Mouse (Mus musculus): ENCODE measurements around the gene Sumf2. TPM values are rescaled to one million over a fixed set of nuclear protein-coding genes. Genes with fewer than 3 reads are reported as not detected.
"Not testable (repeated sequence)": the region's sequence is repeated elsewhere in the genome, so short reads cannot be mapped to it uniquely, and the experiment has no call there.

Gene Sumf2
- polyA plus RNA-seq, 1 experiment from 2014 or later: 54.0 TPM

DNA sequence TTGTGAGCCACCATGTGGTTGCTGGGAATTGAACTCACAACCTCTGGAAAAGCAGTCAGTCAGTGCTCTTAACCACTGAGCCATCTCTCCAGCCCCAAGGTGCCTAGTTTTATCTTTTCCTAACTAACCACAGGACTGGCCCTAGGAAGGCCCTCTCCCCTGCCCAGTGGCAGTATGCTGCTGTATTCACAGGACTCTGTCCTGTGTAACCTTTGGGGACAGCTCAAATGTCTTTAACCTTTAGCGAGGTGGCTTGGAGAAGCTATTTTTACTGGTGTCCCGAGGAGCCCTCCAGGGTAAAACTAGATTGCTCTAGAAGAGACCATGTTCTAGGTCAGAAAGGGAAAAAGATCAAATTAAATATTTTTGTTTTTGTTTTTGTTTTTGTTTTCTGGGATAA, 24.5 kb downstream of the Sumf2 start:
- Histone ChIP-seq H3K27me3 (ENCODE audit: insufficient read depth, low read length) (no peaks in the 10 kb centered on the region), H3K4me1 (ENCODE audit: insufficient read depth, low read length) (no peaks in the 10 kb centered on the region), H3K4me3 (ENCODE audit: low read length) (no peak overlapping the region), H3K9ac (replicated peaks; ENCODE audit: low read length) (no peak overlapping the region), H3K36me3 (ENCODE audit: insufficient read depth, low read length) (no peaks in the 10 kb centered on the region), H3K9me3 (ENCODE audit: low read length) (no peaks in the 10 kb centered on the region), H3K27ac (ENCODE audit: low read length) (no peak overlapping the region), H3K4me2 (replicated peaks; ENCODE audit: low read depth, low read length) (no peak overlapping the region)
- WGBS: 74% methylated on average over 2 of the region's 2 CpGs
- ATAC-seq (ENCODE audit: low FRiP score, low TSS enrichment): no peak

DNA sequence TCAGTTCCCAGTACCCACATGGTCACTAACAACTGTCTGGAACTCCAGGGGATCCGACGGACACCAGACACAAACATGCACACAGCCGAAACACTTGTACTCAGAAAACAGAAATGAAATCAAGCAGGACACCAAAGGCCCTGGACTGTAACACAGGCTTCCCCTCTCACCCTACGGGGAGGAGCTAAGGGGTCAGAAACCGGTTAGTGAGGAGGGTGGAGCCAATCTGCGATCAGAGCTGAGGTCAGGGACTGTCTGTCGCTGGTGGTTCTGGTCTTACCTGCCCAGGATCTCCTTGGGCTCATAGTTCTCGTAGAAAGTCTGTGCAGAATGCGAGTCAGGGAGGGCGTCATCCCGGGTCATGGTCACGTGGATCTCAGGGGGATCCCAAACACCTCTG, 27.2 kb downstream of the Sumf2 start:
- H3K9me3 ChIP-seq (ENCODE audit: low read length): no peaks in the 10 kb centered on the region
- H3K9ac ChIP-seq (replicated peaks; ENCODE audit: low read length): no peak overlapping the region
- H3K4me2 ChIP-seq (replicated peaks; ENCODE audit: low read depth, low read length): no peak overlapping the region
- no peak overlapping the region for H3K4me3 ChIP-seq (ENCODE audit: low read length)
- WGBS: 81% methylated on average over 12 of the region's 12 CpGs
- no peak for ATAC-seq (ENCODE audit: low FRiP score, low TSS enrichment)
- no peak overlapping the region for H3K27ac ChIP-seq (ENCODE audit: low read length)
- H3K4me1 ChIP-seq (ENCODE audit: insufficient read depth, low read length): no peaks in the 10 kb centered on the region
- H3K27me3 ChIP-seq (ENCODE audit: insufficient read depth, low read length): no peaks in the 10 kb centered on the region
- H3K36me3 ChIP-seq (ENCODE audit: insufficient read depth, low read length): no peaks in the 10 kb centered on the region

DNA sequence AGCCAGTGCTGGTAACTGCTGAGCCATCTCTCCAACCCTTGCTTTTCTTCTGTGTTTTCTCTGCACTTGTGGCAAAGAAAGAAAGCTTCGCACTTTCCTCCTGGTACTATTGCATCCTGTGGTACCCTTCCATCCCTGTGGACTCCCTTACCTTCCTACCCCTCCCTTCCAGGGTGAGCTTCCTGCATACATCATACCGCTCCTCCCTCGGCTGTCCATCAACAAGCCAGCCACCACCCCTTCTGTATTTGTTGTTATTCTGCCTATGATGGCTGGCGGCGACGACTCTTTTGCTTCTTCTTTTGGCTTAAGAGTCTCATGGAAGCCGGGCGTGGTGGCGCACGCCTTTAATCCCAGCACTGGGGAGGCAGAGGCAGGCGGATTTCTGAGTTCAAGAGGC, 28.3 kb downstream of the Sumf2 start:
- Histone ChIP-seq H3K4me1 (ENCODE audit: insufficient read depth, low read length) (no peaks in the 10 kb centered on the region), H3K9ac (replicated peaks; ENCODE audit: low read length) (no peak overlapping the region), H3K36me3 (ENCODE audit: insufficient read depth, low read length) (0 out of 2 replicates have a peak, but pooled peaks cover under 1% of the 10 kb centered on the region), H3K27ac (ENCODE audit: low read length) (no peak overlapping the region), H3K27me3 (ENCODE audit: insufficient read depth, low read length) (no peaks in the 10 kb centered on the region), H3K4me2 (replicated peaks; ENCODE audit: low read depth, low read length) (no peak overlapping the region), H3K4me3 (ENCODE audit: low read length) (no peak overlapping the region), H3K9me3 (ENCODE audit: low read length) (no peaks in the 10 kb centered on the region)
- WGBS: 79% methylated on average over 11 of the region's 11 CpGs
- ATAC-seq (ENCODE audit: low FRiP score, low TSS enrichment): no peak

DNA sequence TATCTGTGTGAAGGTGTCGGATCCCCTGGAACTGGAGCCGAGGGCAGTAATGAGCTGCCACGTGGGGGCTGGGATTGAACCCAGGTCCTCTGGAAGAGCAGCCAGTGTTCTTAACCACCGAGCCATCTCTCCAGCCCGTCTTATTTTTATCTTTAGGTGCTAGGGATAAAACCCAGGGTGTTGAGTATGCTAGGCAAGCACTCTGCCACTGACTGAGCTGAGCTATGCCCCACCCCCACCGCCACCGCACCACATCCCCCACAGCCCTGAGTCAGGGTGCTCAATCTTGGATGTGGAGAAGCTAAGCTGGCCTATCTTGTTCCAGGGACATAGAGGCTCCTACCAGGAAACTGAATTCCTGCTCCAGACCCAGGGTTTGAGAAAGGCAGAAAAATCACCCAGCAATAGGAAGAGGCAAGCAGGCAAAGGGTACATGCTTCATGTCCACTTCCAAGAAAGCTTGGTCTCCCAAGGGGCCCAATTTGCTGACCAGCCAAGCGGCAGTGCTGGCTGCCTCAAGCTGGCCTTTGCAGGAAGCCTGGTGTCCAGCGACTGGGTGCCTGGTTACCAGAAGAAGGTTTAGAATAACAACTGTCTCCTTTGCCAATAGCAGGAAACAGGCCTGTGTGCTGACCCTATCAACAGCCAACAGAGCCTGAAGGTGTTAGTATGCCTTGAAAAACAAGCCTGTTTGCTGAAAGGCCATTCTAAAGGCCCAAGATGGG, 31.1 kb downstream of the Sumf2 start:
- WGBS: 73% methylated on average over 9 of the region's 9 CpGs
- H3K4me2 ChIP-seq (replicated peaks; ENCODE audit: low read depth, low read length): no peak overlapping the region
- no peaks in the 10 kb centered on the region for H3K4me1 ChIP-seq (ENCODE audit: insufficient read depth, low read length)
- H3K27me3 ChIP-seq (ENCODE audit: insufficient read depth, low read length): no peaks in the 10 kb centered on the region
- ATAC-seq (ENCODE audit: low FRiP score, low TSS enrichment): no peak
- no peak overlapping the region for H3K9ac ChIP-seq (replicated peaks; ENCODE audit: low read length)
- no peak overlapping the region for H3K27ac ChIP-seq (ENCODE audit: low read length)
- no peaks in the 10 kb centered on the region for H3K9me3 ChIP-seq (ENCODE audit: low read length)
- H3K4me3 ChIP-seq (ENCODE audit: low read length): no peak overlapping the region
- H3K36me3 ChIP-seq (ENCODE audit: insufficient read depth, low read length): peaks cover 25% of the 10 kb centered on the region

DNA sequence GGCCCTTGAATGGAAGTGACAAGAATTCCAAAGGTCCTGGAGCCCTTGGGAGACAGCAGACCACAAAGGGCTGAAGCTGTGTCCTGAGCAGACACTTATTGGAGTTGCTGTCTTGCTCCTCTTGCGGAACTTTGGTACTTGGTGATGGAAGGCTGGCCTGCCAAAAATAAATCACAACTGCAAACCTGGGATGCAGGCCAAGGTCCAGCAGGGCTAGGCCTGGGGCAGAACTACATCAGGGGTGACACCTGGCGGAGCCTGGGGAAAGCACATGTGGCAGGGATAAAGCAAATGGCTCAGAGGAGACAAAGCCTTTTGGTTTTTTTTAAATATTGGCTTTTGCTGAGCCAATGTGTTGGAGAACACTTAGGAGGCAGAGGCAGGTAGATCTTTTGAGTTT, 32.2 kb downstream of the Sumf2 start:
- ATAC-seq (ENCODE audit: low FRiP score, low TSS enrichment): 0 out of 2 replicates have a peak, but pooled peaks have one; percentile 70
- no peak overlapping the region for H3K4me2 ChIP-seq (replicated peaks; ENCODE audit: low read depth, low read length)

DNA sequence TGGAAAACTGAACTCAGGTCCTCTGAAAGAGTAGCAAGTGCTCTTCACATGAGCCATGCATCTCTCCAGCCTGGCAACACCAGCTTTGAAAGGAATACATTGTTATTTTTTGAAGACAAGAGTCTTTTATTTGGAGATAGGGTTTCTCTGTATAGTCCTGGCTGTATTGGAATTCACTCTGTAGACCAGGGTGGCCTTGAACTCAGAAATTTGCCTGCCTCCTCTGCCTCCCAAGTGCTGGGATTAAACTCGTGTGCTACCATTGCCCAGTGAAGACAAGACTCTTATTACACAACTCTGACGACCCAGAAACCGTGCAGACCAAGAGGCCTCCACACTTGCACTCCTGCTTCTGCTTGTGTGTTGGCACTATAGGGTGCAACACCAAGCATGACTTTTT, 33.1 kb downstream of the Sumf2 start:
- Histone ChIP-seq H3K36me3 (ENCODE audit: insufficient read depth, low read length) (peaks cover 40% of the 10 kb centered on the region), H3K9me3 (ENCODE audit: low read length) (no peaks in the 10 kb centered on the region), H3K9ac (replicated peaks; ENCODE audit: low read length) (no peak overlapping the region), H3K4me3 (ENCODE audit: low read length) (no peak overlapping the region), H3K27ac (ENCODE audit: low read length) (no peak overlapping the region), H3K4me1 (ENCODE audit: insufficient read depth, low read length) (no peaks in the 10 kb centered on the region), H3K4me2 (replicated peaks; ENCODE audit: low read depth, low read length) (no peak overlapping the region), H3K27me3 (ENCODE audit: insufficient read depth, low read length) (no peaks in the 10 kb centered on the region)
- no peak for ATAC-seq (ENCODE audit: low FRiP score, low TSS enrichment)
- WGBS: 79% methylated on average over 3 of the region's 3 CpGs

More for the DNA sequence above, 32.2 kb downstream of the Sumf2 start:
- Histone ChIP-seq H3K9me3 (ENCODE audit: low read length) (no peaks in the 10 kb centered on the region), H3K27ac (ENCODE audit: low read length) (no peak overlapping the region), H3K36me3 (ENCODE audit: insufficient read depth, low read length) (peaks cover 31% of the 10 kb centered on the region), H3K27me3 (ENCODE audit: insufficient read depth, low read length) (no peaks in the 10 kb centered on the region), H3K4me3 (ENCODE audit: low read length) (no peak overlapping the region), H3K4me1 (ENCODE audit: insufficient read depth, low read length) (no peaks in the 10 kb centered on the region), H3K9ac (replicated peaks; ENCODE audit: low read length) (no peak overlapping the region)
- 39% methylated on average over 2 of the region's 2 CpGs for WGBS

DNA sequence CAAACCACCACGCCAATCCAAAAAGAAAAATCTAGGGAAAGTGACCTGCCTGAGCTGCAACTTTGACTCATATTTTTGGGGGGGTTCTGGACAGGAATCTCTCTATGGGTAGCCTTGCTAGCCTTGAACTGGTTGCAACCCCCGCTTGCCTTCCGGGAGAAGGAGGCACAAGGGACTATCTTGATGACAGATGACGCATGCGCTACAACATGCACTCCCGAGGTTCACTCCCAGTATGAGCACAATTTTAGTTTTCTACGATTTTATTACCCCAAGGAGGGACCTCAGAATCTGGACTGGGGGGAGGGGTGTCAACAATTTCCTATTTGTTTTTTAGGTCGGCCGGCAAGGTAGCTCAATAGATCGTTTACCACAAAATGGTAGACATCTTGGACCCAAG, 39.5 kb downstream of the Sumf2 start:
- Histone ChIP-seq H3K4me2 (replicated peaks; ENCODE audit: low read depth, low read length) (peak overlapping the region; percentile 91), H3K4me3 (ENCODE audit: low read length) (peak overlapping the region; percentile 92), H3K36me3 (ENCODE audit: insufficient read depth, low read length) (peaks cover 32% of the 10 kb centered on the region), H3K4me1 (ENCODE audit: insufficient read depth, low read length) (peaks cover 13% of the 10 kb centered on the region), H3K9me3 (ENCODE audit: low read length) (no peaks in the 10 kb centered on the region), H3K27me3 (ENCODE audit: insufficient read depth, low read length) (no peaks in the 10 kb centered on the region), H3K9ac (replicated peaks; ENCODE audit: low read length) (peak overlapping the region; percentile 95), H3K27ac (ENCODE audit: low read length) (peak overlapping the region; percentile 98; the same call in 1 of the 2 replicates)
- no peak for ATAC-seq (ENCODE audit: low FRiP score, low TSS enrichment)
- 29% methylated on average over 10 of the region's 10 CpGs for WGBS

DNA sequence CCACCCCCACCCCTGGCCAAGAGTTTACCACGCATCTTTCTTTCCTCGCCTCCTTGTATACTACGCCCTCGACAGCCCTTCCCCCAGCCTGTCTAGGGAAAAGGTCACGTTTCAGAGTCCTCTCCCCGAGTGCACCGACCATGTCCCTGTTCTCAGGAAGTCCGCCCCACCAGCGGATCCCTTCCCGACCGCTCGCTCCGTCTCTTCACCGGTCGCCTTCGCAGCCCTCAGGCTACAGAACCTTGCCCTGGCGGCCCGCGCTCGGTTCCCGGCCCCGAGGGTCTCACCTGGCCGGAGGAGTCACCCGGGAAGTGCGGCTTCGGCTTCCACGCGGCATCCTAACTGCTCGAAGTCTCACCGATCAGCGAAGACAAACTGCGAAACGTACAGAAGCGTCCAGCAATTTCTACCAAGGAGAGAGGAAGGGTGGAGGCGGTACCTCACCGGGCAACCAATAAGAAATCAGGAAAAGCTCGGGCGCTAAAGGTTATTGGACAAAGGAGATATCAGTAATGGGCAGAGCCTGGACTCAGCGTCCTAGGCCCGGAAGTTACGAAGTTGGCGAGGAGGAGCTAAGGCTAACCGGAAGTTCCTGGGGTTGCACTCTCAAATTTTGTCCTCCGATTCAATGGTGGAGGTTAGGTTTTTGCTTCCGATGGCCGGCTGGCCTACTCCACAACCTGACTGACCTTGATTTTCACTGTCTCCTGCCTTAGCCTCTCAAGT, 40.3 kb downstream of the Sumf2 start, which contains the start of gene Chchd2:
TSS of gene Chchd2 (minus strand) at position 560 of the 726 bp plus-strand sequence.
- Histone ChIP-seq H3K27me3 (ENCODE audit: insufficient read depth, low read length) (no peaks in the 10 kb centered on the region), H3K27ac (ENCODE audit: low read length) (peak within 1 kb of the TSS; percentile 98), H3K9ac (replicated peaks; ENCODE audit: low read length) (peak within 1 kb of the TSS; percentile 95), H3K36me3 (ENCODE audit: insufficient read depth, low read length) (peaks cover 24% of the 10 kb centered on the region), H3K4me1 (ENCODE audit: insufficient read depth, low read length) (peaks cover 13% of the 10 kb centered on the region), H3K9me3 (ENCODE audit: low read length) (no peaks in the 10 kb centered on the region), H3K4me2 (replicated peaks; ENCODE audit: low read depth, low read length) (peak within 1 kb of the TSS; percentile 91), H3K4me3 (ENCODE audit: low read length) (peak within 1 kb of the TSS; percentile 92)
- peak; percentile 100 for ATAC-seq (ENCODE audit: low FRiP score, low TSS enrichment)
- WGBS: under 1% methylated on average over 46 of the region's 46 CpGs

DNA sequence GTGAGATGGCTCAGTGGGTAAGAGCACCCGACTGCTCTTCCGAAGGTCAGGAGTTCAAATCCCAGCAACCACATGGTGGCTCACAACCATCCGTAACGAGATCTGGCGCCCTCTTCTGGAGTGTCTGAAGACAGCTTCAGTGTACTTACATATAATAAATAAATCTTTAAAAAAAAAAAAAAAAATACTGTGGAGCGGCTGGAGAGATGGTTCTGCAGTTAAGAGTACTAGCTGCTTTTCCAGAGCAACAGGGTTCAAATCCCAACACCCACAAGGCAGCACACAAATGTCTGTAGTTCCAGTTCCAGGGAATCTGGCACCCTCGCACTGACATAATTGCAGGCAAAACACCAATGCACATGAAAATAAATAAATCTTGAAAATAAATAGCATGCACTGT, 43.6 kb downstream of the Sumf2 start:
- 63% methylated on average over 4 of the region's 7 CpGs for WGBS
- H3K9me3 ChIP-seq (ENCODE audit: low read length): not testable (repeated sequence)

More for the DNA sequence above, 43.6 kb downstream of the Sumf2 start:
- peaks cover 14% of the 10 kb centered on the region for H3K4me1 ChIP-seq (ENCODE audit: insufficient read depth, low read length)
- not testable (repeated sequence) for H3K4me3 ChIP-seq (ENCODE audit: low read length); H3K9ac ChIP-seq (replicated peaks; ENCODE audit: low read length); H3K4me2 ChIP-seq (replicated peaks; ENCODE audit: low read depth, low read length); H3K27me3 ChIP-seq (ENCODE audit: insufficient read depth, low read length); ATAC-seq (ENCODE audit: low FRiP score, low TSS enrichment); H3K36me3 ChIP-seq (ENCODE audit: insufficient read depth, low read length); H3K27ac ChIP-seq (ENCODE audit: low read length)
